Mouse (Mus musculus) myocyte (in vitro differentiated cells): ENCODE data around the gene Gm11492. TPM values are rescaled to one million over a fixed set of nuclear protein-coding genes. Genes with fewer than 3 reads are reported as not detected.

Source experiments
- H3K27me3 ChIP-seq: one replicate; pipeline ENCODE4 v1.6.1; 2011; ENCODE audit not compliant: control insufficient read depth, insufficient read depth, insufficient read length
- H3K36me3 ChIP-seq: one replicate; pipeline ENCODE4 v1.6.1; 2011; ENCODE audit not compliant: control insufficient read depth, insufficient read depth
- H3K4me2 ChIP-seq: one replicate; pipeline ENCODE4 v1.6.1; 2011; ENCODE audit warnings: low read depth, control low read depth
- H3K4me3 ChIP-seq: one replicate; pipeline ENCODE4 v1.5.1; 2011; ENCODE audit warnings: mild to moderate bottlenecking, control low read depth, moderate library complexity
- H3K79me2 ChIP-seq: one replicate; pipeline ENCODE4 v1.6.1; 2011; ENCODE audit not compliant: control insufficient read depth, insufficient read depth
- H3ac ChIP-seq: one replicate; pipeline ENCODE4 v1.6.1; 2011; ENCODE audit not compliant: control insufficient read depth, insufficient read length
- CEBPB ChIP-seq: IDR thresholded peaks from 2 replicates; pipeline ENCODE4 v1.6.1; 2011; ENCODE audit warnings: mild to moderate bottlenecking, moderate library complexity; ENCODE audit not compliant: poor library complexity, insufficient read depth, severe bottlenecking
- E2F4 ChIP-seq: IDR thresholded peaks from one replicate; pipeline ENCODE4 v1.6.1; 2011; ENCODE audit warnings: mild to moderate bottlenecking, control low read depth, moderate library complexity; ENCODE audit not compliant: insufficient read depth
- MAX ChIP-seq: IDR thresholded peaks from one replicate; pipeline ENCODE4 v1.6.1; 2011; ENCODE audit warnings: low read depth, mild to moderate bottlenecking, control low read depth
- MYOD1 ChIP-seq, 3 experiments: IDR thresholded peaks; one replicate each; pipeline ENCODE4 v1.6.1; 2011; ENCODE audit warnings: control low read depth in 2 of 3, low read depth in 2 of 3, mild to moderate bottlenecking in 2 of 3, moderate library complexity in 1 of 3; ENCODE audit not compliant: insufficient read length in 2 of 3, control insufficient read depth in 1 of 3
- MYOG ChIP-seq, 3 experiments: IDR thresholded peaks; one replicate each; pipeline ENCODE4 v1.6.1; 2011; ENCODE audit warnings: control low read depth in 2 of 3, low read depth in 2 of 3, mild to moderate bottlenecking in 2 of 3; ENCODE audit not compliant: insufficient read length in 2 of 3, control insufficient read depth in 1 of 3, insufficient read depth in 1 of 3
- POLR2A ChIP-seq: IDR thresholded peaks from one replicate; pipeline ENCODE4 v1.6.1; 2011; ENCODE audit warnings: low read depth, mild to moderate bottlenecking, control low read depth, moderate library complexity; ENCODE audit not compliant: insufficient read length
- POLR2AphosphoS2 ChIP-seq: IDR thresholded peaks from one replicate; pipeline ENCODE4 v1.6.1; 2011; ENCODE audit warnings: low read depth, control low read depth; ENCODE audit not compliant: insufficient read length
- REST ChIP-seq: IDR thresholded peaks from one replicate; pipeline ENCODE4 v1.6.1; 2011; ENCODE audit warnings: mild to moderate bottlenecking, control low read depth, moderate library complexity; ENCODE audit not compliant: insufficient read depth, insufficient read length
- SRF ChIP-seq: IDR thresholded peaks from one replicate; pipeline ENCODE4 v1.6.1; 2011; ENCODE audit warnings: low read depth; ENCODE audit not compliant: control insufficient read depth, insufficient read length
- TCF12 ChIP-seq: IDR thresholded peaks from one replicate; pipeline ENCODE4 v1.6.1; 2011; ENCODE audit warnings: mild to moderate bottlenecking, control low read depth; ENCODE audit not compliant: poor library complexity, insufficient read depth, severe bottlenecking
- TCF3 ChIP-seq: IDR thresholded peaks from one replicate; pipeline ENCODE4 v1.6.1; 2011; ENCODE audit warnings: low read depth, control low read depth; ENCODE audit not compliant: insufficient read length
- USF1 ChIP-seq: IDR thresholded peaks from one replicate; pipeline ENCODE4 v1.6.1; 2011; ENCODE audit warnings: low read depth, mild to moderate bottlenecking, control low read depth, moderate library complexity
- polyA plus RNA-seq: library from polyadenylated mRNA; unstranded; fragments of >200 nt; fragmentation: generic; extraction: Trizol; gene quantifications from one replicate; pipeline ENCODE4 v1.2.1, GENCODE M21; 2012; ENCODE audit warnings: missing spikeins

The Gm11492 gene
- polyA plus RNA-seq, 1 experiment, result not detected

- Histone ChIP-seq H3K27me3 (peaks cover 20% of the 10 kb centered on the region), H3K79me2 (no peaks in the 10 kb centered on the region), H3K4me2 (no peak overlapping the region), H3ac (no peak overlapping the region), H3K4me3 (no peak overlapping the region), H3K36me3 (no peaks in the 10 kb centered on the region)
- TF ChIP-seq USF1 (no peak), E2F4 (no peak), POLR2AphosphoS2 (no peak)
Measured at GRCm38 (mm10) chr11:87578963-87579601, 12.6 kb downstream of the Gm11492 start.

- TF ChIP-seq MYOD1 (IDR thresholded peaks at IDR 0.05; ENCODE audit: control insufficient read depth in 1 of 3, insufficient read length in 2 of 3, low read depth in 2 of 3) (no peak), SRF (no peak), REST (no peak), TCF12 (no peak), TCF3 (no peak)
- Histone ChIP-seq H3K4me2 (no peak overlapping the region), H3ac (no peak overlapping the region), H3K36me3 (no peaks in the 10 kb centered on the region), H3K79me2 (no peaks in the 10 kb centered on the region), H3K4me3 (no peak overlapping the region), H3K27me3 (peaks cover 20% of the 10 kb centered on the region)
Measured at GRCm38 (mm10) chr11:87579713-87580112, 13.3 kb downstream of the Gm11492 start.

GRCm38 (mm10) chr11:87580543-87581085 lies 14.2 kb downstream of the Gm11492 start:
- no peaks in the 10 kb centered on the region for H3K36me3 ChIP-seq
- H3K4me2 ChIP-seq, result no peak overlapping the region
- peaks cover 20% of the 10 kb centered on the region for H3K27me3 ChIP-seq
- no peaks in the 10 kb centered on the region for H3K79me2 ChIP-seq
- no peak overlapping the region for H3K4me3 ChIP-seq
- no peak overlapping the region for H3ac ChIP-seq
- TF ChIP-seq TCF3 (no peak), POLR2AphosphoS2 (no peak), POLR2A (no peak), CEBPB (no peak), SRF (no peak), MYOG (IDR thresholded peaks at IDR 0.05; ENCODE audit: control insufficient read depth in 1 of 3, insufficient read depth in 1 of 3, insufficient read length in 2 of 3, low read depth in 2 of 3) (no peak), MAX (no peak), USF1 (no peak), E2F4 (no peak), REST (no peak), TCF12 (no peak), MYOD1 (IDR thresholded peaks at IDR 0.05; ENCODE audit: control insufficient read depth in 1 of 3, insufficient read length in 2 of 3, low read depth in 2 of 3) (no peak)

GRCm38 (mm10) chr11:87581161-87581865 lies 14.9 kb downstream of the Gm11492 start:
- Histone ChIP-seq H3K79me2 (no peaks in the 10 kb centered on the region), H3ac (no peak overlapping the region), H3K36me3 (no peaks in the 10 kb centered on the region), H3K4me2 (no peak overlapping the region), H3K4me3 (no peak overlapping the region), H3K27me3 (peaks cover 20% of the 10 kb centered on the region)
- TF ChIP-seq USF1 (no peak), TCF3 (no peak), MYOG (IDR thresholded peaks at IDR 0.05; ENCODE audit: control insufficient read depth in 1 of 3, insufficient read depth in 1 of 3, insufficient read length in 2 of 3, low read depth in 2 of 3) (no peak), POLR2AphosphoS2 (no peak), REST (no peak)

DNA sequence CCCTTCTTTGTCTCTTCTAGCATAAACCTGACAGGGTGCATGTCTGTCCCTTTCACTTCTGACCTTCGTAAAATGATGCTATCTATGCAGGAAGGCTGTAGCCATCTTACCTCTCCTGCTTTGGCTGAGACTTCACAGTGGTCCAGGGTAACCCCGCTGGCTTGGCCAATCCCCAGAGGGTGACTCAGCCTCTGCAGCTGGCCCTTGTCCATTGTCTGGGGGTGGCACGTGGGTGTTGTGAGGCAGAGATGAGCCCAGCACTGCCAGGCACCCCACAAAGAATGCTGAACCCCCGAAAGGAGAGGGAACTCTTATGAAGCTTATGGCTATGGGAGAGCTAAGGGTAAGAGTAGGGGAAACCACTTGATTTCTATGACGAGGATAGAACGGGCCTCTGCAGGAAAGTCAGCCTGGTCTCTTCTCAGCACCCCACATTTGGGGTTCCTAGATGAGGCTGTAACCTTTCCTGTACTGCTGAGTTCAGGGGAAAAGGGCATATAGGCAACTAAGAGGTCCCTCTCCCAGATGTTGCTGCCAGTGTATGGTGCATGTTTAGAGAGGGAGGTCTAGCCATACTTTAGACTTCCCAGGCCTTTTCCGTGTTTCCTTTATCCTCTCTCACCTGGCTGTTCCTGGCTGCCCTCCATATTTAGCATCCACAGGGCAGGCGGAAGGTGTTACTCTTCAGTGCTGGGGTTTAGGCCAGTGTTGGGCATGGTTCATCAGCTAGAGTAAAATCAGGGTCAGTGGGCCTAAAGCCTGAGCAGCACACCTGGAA lies 15.7 kb downstream of the Gm11492 start:
- H3K36me3 ChIP-seq, result no peaks in the 10 kb centered on the region
- no peak overlapping the region for H3ac ChIP-seq
- no peaks in the 10 kb centered on the region for H3K79me2 ChIP-seq
- H3K4me2 ChIP-seq, result no peak overlapping the region
- TF ChIP-seq CEBPB, result no peak
- no peak for TF ChIP-seq E2F4
- TF ChIP-seq USF1, result no peak
- peak in 1 of 3 experiments; percentile 40 for TF ChIP-seq MYOD1 (IDR thresholded peaks at IDR 0.05; ENCODE audit: control insufficient read depth in 1 of 3, insufficient read length in 2 of 3, low read depth in 2 of 3)
- peak in 1 of 3 experiments; percentile 32 for TF ChIP-seq MYOG (IDR thresholded peaks at IDR 0.05; ENCODE audit: control insufficient read depth in 1 of 3, insufficient read depth in 1 of 3, insufficient read length in 2 of 3, low read depth in 2 of 3)
- TF ChIP-seq TCF12, result no peak
- TF ChIP-seq TCF3, result no peak
- no peak for TF ChIP-seq MAX
- no peak for TF ChIP-seq POLR2A
- no peak for TF ChIP-seq SRF
- peaks cover 16% of the 10 kb centered on the region for H3K27me3 ChIP-seq
- H3K4me3 ChIP-seq, result no peak overlapping the region
